Mouse (Mus musculus) frontal cortex, adult (tissue): ENCODE measurements around the gene Tmed9.

ENCODE experiments used
- ATAC-seq: cut with Nextera tagmentation; 2 replicates; pipeline ENCODE4 v1.9.2; 2017; ENCODE audit warnings: mild to moderate bottlenecking, moderate library complexity, mixed read lengths; ENCODE audit not compliant: low TSS enrichment

The Tmed9 gene

DNA sequence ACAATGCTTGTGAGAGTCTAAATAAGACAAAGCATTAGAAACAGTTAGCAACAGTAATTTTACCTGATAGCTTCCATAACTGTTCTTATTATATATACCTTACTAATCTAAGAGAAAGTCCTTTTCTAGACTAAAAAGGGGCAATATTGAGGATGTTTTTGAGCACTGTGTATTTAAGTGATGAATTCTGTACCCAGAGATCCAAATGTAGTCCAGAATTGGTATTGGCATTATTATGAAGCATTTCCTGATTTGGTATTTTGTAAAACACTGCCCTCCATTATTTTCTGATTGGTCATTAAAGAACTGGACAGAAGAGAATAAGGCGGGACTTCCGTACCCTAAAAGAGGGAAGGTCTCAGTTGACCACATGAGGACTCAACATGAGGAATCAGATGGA is at the start of gene Tmed9:
Tmed9 (plus strand) TSS at position 301 of the 400 bp plus-strand sequence.
- no peak for ATAC-seq

DNA sequence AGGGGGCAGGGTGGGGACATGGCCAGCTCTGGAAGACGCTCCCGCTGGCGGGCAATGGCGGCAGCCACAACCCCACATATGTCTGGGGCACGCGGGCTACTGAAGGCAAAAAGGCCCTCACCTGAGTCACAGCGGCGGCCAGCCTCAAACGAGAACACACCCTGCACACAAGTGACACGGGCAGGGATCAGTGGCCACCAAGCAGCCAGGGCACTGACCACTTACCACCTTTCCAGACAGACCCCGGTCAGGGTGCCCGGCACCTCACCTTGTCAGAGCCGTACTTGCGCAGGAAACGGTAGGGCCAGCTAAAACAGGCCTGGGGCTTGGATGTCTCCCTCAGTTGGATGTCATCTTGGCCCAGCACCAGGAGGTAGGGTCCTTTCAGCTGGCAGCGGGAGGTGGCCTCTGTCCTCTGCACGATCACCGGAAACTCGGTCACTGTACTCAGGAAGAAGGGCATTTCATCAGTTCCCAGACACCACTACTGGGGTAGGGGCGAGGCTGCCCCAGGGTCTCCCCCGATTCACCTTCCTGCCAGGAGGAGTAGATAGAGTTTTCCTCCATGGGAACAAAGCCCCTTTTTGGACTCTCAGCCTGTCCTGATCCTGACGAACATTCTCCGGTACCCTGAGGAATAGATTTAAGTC is 49.5 kb upstream of the Tmed9 start:
- no peak for ATAC-seq

DNA sequence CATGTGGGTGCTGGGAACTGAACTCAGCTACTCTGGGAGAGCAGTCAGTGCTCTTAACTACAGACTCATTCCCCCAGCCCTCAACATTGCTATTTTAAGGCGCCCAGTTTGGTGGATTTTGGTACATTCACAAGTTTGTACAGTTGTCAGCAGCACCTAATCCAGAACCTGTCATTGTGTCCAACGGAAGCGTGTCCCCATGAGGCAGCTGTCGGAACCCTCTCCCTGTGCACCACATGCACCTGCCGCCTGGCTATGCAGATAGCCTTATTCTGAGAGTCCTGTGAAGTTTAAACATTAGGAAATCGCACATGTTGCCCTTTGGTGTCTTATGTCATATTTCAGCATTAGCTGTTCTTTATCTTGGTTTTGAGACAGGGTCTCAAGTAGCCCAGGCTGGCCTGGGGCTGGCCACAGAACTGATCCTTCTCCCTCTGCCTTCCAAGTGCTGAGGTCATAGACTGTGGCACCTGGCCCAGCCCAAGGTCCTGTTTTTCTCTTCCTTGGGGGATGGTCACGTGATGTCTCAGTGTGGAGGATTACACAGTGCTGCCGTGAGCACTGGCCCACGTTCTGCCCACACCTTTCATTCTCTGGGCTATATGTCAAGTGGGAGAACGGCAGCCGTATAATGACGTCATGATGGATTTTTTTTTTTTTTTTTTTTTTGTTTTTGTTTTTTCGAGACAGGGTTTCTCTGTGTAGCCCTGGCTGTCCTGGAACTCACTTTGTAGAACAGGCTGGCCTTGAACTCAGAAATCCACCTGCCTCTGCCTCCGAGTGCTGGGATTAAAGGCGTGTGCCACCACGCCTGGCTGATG is 47.6 kb upstream of the Tmed9 start:
- ATAC-seq: no peak

DNA sequence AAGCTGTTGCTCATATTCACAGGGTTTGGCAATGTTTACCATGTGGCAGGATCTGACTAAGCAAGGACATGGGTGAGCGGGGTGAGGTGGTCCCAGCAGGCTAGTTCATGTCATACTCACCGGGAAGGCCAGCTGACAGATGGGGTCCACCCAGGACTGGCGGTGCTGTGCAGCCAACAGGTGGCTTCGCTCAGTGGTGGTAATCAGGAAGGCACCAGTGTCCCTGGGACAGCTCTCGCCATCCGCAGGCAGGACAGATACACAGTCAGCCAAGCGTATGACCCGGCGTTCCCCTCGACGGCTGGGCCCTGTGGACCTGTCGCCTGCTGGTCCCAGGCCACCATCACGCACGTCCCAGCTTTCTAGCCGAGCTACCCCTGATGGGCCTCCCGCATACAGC is 46.3 kb upstream of the Tmed9 start:
- no peak for ATAC-seq

DNA sequence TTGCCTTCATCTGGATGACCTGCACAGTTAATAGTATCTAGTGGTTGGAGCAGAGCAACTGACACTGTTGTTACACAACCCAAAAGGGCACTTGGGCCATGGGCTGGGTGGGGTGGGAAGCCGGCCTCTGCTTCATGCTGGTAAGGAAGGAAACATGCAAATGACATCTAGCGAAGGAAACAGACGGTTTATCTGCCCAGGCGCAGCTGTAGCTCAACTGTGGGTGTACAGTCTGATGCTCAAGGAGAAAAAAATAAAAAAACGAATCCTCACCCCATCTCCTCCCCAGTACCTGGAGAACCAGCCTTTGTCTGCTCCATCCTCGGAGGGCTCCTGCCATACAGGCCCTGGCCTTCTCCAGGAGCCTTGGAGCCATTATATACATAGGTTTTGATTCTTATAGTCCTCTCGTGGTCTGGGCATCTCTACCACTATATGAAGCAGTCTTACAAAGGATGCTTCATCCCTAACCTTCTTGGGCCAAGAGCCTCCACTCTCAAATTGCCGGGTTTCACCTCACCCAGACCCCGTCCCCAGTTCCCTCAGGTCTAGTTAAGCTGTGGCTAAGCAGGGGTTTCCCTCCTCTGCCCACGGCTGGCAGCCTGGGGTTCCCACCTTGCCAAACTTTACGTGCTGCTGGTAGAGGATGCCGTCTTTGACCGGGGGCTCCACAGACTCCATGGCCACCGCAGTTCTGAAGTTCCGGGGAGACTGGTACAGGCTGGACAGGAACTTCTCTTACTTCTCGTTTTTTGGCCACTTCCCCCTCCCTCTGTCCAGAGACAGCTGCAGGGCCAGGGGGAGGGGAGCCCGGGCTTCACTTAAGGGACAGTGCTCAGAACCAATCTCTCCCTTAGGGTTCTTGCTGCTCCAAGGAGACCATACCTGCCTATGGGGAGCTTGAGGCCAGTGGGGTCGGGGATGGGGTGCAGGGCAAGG is 45.4 kb upstream of the Tmed9 start:
- peak; percentile 64 for ATAC-seq

DNA sequence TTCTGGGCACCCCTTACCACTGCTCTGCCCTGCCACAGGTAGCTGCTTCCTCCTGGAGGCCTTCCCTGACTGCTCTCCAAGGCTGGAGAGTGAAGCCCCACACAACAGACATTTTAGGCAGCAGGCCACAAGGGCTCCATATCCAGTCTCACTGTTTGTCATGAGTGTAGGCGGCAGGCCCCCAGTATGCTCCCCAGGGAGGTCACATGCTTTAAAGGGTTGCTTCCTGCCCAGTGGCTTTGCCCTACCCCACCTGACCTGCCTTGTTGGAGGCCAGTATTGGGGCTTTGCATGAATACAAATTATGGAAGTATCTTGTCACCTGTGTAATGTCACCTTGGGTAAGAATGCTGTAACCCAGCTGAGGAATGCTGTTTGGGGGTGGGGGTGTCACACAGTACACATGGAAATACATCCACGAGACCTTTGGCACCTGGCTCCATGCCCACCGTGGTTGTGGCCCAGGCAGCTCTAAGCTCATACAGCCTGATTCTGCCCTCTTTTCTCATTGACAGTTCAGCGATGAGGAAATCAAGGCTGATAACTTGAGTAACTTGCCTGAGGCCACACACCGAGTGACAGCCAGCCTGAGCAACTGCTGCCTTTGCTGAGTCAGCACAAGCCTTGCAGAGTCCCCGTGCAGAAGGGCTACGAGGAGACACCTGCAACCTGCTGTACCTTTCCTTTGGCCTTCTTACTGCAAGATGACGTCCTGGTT is 44.2 kb upstream of the Tmed9 start, which contains the start of gene Dok3:
Dok3 (minus strand) TSS at position 99 of the 718 bp plus-strand sequence.
- no peak for ATAC-seq

DNA sequence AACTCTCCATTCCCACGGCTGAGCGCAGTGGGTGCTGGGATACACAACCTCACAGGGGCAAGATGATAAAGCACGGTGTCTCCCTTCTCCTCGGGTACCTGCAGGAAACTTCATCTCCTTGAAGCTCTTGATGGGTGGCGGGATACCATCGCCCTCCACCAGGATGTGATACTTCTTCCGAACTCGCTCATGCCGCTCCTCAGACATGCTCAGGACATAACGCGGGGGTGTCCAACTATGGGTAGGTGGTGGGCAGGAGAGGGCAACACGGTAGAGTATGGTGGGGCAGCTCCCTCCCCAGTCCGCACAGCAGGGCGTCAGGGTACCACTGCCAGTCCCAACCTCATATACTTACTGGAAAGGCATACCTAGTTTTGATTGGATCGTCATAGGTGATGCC is 38.3 kb upstream of the Tmed9 start:
- ATAC-seq: no peak

DNA sequence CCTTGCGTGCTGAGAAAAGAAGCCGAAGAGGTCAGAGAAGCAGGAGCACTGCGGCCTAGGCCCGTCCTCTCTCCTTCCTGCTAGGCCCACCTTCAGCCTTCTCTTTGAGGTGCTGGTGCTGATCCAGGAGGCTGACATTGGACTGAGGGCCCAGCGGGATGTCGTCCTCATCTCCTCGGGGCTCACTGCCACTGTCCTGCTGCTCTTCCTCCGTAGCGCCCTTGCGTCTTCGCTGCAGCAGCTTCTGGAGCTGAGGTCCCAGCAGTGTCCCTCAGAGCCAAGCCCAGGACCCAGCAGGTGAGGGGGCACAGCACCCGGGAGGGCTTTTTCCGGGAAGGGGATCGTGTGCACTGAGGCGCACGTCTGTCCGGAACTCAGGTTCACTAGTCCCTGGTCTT is 37.7 kb upstream of the Tmed9 start:
- ATAC-seq: no peak

DNA sequence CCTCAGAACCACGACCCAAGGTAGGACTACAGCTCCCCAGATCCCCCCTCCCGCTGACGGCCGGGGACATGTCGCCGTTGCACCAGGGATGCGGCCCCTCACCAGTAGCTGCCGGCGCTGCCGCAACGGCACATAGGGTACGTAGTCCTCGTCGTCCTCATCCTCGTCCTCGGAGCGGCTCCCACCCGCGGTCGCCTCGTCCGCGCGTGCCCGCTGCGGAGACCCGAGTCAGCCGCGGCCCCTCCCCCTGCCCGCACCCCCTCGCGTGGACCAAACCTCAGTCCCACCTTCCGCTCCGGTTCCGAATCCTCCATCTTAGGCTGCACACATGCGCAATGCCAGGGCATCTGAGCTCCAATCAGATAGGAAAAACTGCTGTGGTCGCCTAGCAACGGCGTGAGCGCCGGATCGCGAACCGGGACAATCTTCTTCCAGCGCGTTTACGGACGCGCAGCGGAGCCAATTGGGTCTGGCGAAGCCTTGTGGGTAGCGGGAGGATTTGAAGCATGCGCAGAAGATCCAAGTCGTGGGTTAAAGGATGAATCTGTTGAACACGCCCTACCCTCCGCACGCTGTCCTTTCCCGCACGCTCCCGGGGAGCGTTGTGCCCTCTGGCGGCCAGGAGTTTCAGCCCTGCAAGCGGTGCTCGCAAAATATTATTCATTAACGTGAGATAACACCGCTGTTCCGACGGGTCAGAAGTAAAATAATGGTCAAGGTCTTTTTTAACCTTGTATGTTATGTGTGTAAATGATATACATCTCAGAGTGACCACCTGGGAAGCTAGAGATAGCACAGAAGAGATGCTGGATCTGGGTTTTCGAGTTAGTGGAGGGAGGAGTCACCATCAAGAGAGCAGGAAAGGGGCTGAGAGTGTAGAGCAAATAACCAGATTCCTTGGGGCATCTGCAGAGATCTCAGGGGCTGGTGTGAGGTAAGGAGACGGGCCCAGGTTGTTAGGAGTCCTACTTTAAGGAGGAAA is 37.0 kb upstream of the Tmed9 start, which contains the start of gene Ddx41:
Ddx41 (minus strand) TSS at position 465 of the 982 bp plus-strand sequence.
- ATAC-seq: peak; percentile 94

DNA sequence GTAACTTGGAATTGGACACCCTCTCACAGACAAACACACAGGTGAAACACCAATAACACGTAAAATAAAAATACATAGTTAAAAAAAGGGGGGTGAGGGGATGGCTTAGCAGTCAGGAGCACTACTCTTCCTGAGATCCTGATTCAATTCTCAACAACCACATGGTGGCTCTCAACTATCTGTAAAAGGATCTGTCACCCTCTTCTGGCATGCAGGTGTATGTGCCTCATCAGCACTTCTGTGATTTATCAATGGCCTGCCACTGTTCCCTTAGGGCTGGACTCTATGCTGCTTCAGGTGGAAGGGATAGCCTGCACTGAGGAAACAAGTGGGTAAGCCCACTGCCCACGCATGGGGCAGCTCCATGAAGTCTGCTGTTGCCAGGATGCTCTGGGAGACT is 32.6 kb upstream of the Tmed9 start:
- no peak for ATAC-seq

DNA sequence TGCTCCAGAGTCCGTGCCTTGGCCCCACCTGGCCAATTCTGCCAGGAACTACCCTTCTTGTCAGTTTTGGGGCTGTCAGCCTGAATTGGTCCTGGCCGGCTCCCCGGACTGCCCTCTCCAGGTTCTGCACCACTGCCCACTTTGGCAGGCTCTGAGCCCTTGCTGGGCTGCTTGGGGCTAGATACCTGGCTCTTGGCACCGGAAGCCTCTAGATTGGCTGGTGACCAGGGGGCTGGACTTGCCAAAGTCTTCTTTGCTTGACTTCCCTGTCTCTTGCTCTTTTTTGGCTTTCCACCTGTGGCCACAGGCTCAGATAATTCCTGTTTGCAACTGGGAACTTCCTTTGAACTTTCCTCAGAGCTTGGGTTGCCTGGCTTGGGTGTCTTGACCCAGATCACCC is 30.6 kb upstream of the Tmed9 start:
- ATAC-seq: no peak

DNA sequence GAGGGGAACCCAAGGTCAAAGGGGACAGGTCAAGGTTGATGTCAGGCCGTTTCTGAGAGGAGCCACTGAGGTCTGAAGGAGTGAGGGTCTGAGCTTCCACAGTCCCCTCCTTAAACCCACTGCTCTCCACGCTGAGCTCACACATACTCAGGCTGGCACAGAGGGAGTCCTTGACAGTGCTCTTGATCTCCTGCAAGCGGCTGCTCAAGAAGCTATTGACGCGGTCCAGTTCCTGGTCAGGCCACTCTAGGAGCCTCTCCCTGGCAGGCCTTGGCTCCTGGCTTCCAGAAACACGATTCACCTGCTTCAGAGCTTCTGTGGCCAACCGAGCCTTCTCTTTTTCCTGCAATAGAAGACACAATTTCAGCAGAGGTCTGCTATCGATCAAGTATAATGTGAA is 30.1 kb upstream of the Tmed9 start:
- no peak for ATAC-seq

DNA sequence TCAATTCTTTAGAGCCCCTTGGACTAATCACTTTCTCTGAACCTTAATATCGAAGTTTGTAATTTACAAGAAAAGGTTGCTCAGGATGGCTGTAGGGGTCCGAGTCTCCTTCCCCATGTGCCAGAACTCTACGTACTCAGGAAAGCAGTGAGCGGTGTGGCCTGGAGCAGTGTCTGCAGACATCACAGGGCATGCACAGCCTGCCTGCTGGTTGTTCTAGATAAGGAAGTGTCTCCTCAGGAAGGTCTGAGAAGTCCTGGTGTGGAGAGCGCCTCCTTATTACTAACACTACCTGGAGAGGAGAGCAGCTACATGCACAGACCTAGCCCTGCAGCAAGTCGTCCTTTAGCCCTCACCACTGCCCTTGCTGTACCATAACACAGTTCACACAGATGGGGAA is 28.7 kb upstream of the Tmed9 start:
- ATAC-seq: no peak

DNA sequence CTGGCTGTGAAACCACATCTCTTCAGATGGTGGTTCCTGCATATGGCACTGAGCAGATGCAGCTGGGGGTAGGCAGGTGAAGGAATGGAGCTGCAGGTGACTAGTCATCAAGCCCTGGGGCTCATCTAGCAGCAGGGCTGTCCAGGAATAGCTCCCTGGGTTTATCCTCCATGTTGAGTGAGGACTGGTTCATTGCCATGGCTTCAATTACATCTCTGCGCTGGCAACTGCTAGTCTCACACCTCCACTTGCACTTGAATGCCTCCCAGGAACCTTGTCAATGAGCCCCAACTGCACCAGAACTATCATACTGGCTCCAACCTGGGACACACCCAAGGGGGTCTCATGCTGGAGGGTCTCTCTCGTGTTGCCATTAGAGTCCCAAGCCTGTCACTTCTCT is 25.6 kb upstream of the Tmed9 start:
- no peak for ATAC-seq

DNA sequence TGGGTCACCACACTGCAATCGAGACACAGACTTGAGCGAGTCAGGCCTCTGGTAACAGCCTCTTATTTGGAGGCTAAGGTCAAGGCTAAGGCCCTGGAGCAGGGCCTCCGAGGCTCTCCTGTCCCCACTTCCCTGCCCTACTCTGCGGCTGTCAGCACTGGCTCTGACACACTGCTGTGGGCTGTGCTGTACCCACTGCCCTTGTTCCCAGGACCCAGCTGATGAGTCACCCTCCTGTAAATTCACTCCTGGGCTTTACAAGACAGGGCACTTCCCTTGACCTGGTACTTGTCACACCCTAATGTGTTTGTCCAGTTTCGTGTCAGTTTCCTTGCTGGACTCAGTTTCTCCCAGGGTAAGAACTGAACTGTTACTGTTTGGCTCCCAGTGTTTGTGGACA is 25.1 kb upstream of the Tmed9 start:
- ATAC-seq: no peak

DNA sequence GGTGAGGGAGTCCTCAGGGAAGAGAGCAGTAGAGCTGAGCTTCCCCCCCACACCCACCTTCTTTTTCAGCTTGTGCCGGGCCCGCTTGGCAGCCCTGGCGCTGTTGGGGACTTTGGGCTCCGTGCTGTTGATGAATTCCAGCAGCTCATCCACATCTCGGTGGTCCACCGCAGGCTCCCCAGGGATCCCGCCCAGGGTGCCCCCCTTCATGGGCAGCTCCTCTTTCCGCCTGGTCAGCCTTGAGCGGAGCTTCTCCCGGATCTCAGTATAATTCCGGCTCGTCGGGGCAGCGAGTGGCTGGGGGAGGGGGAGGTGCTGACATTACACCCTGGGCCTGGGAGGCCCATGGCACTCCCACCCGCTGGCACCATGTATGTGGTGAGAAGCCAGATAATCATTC is 24.5 kb upstream of the Tmed9 start:
- no peak for ATAC-seq

DNA sequence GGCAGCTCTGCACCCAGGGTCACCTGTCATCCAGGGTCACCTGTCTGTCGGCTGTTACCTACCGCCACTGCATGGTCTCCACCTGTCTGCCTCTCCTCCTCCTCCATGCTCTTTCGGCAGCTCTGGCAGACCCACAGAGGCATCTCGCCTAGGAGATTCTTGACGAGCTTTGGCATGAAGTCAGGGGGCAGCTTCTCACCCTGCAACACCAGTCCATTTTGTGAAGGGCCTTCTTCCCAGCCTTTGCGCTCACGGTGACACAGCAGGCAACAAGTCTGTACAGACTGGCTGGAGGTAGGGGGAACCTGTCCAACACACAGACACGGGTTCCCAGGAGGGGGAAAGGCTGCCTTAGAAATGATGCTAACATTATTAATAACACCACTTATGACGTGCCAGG is 17.6 kb upstream of the Tmed9 start:
- no peak for ATAC-seq

DNA sequence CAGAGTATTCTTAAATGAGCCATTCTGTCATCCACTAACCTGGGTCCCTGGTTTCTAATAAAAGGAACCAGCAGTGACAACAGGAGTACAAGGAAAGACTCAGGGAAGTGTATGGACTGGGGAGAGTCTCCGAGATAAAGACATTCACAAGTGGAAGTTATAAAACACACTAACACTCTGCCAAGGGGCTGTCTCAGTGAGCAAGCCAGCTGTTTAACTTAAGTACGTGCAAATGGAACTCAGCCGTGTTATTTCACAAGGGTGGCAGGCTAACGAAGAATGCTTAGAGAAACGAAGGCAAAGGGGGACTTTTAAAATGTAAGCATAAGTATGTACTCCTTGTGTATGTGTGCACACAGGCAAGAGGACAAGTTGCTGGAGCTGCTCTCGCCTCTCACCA is 16.0 kb upstream of the Tmed9 start:
- ATAC-seq: no peak

DNA sequence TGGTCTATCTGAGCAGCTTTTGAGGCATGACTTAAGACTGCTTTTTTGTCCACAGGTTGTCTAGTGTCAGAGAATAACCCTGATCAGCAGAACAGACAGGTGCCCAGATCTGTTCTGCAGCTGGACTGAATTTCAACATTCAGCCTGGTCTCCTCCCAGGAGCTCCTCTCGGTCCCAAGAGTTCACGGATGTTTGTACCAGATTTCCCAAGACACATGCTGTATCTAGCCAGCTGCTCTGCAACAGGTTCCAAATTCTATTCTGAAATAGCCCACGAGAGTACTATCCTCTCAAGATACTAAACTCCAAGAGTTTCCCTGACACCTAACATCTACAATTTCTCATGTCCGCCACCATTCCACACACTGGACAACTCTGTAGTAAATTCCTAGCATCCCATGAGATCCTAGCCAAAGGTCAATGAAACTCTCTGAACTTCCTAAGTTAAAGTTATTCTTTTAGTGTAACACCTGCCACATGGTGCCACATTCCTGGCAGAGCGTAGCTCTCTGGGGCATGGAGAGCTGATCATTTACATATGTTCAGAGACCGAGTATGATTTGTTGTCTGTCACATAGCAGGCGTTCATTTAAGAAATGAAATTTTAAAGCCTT is 10.2 kb upstream of the Tmed9 start:
- no peak for ATAC-seq

DNA sequence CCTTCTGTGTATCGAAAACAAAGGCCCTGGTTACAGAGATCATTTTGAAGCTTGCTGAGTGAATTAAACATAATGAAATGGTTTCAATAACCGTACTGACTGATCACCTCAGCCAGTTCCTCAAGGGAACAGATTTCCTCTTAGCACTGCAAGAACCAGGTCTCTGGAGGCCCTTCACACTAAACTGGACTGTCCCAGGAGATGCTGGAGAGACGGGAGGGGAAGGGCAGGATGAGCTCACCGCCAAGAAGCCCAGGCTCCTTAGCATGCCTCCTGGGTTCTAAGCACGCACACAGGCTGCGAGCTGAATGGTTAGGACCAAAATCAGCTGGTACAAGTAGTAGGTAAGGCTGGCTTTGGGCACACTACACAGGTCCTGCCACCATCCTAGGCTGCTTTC is 6.5 kb upstream of the Tmed9 start:
- no peak for ATAC-seq
